Mouse (Mus musculus) MEL (cell line): Measurements from ENCODE around the gene Duox2. TPM values are rescaled to one million over a fixed set of nuclear protein-coding genes. Genes with fewer than 3 reads are reported as not detected.

Experiments
- DNase-seq: peaks from one replicate; pipeline ENCODE4 v3.0.0; 2011; ENCODE audit warnings: low read depth, low spot score
- H3K27ac ChIP-seq: 2 replicates; pipeline ENCODE4 v1.5.1; 2012; ENCODE audit warnings: low read depth, mild to moderate bottlenecking, control low read depth, low read length, moderate library complexity; ENCODE audit not compliant: control insufficient read depth
- H3K27me3 ChIP-seq, 2 experiments: fragments of 150-350 bp in 1 of 2; sonication (generic) in 1 of 2; 2 replicates each; pipeline ENCODE4 v1.6.1; 2012; ENCODE audit warnings: low read length in 2 of 2, mild to moderate bottlenecking in 2 of 2, improper control_type of control experiment in 1 of 2, moderate library complexity in 1 of 2; ENCODE audit not compliant: insufficient read depth in 2 of 2, control insufficient read depth in 1 of 2
- H3K36me3 ChIP-seq, 2 experiments: 2 replicates each; pipeline ENCODE4 v1.6.1; 2012 to 2014; ENCODE audit warnings: low read length in 2 of 2, improper control_type of control experiment in 1 of 2, inconsistent platforms in 1 of 2, mild to moderate bottlenecking in 1 of 2; ENCODE audit not compliant: insufficient read depth in 2 of 2, control insufficient read depth in 1 of 2
- H3K4me1 ChIP-seq, 2 experiments: fragments of 150-350 bp in 1 of 2; sonication (generic) in 1 of 2; 2 replicates each; pipeline ENCODE4 v1.6.1; 2012; ENCODE audit warnings: low read length in 2 of 2, improper control_type of control experiment in 1 of 2, mild to moderate bottlenecking in 1 of 2; ENCODE audit not compliant: insufficient read depth in 2 of 2, control insufficient read depth in 1 of 2
- H3K4me3 ChIP-seq, 2 experiments: fragments of 150-350 bp in 1 of 2; sonication (generic) in 1 of 2; 2 replicates each; pipeline ENCODE4 v1.5.1; 2012; ENCODE audit warnings: low read depth in 2 of 2, low read length in 2 of 2, mild to moderate bottlenecking in 2 of 2, moderate library complexity in 2 of 2, control low read depth in 1 of 2, improper control_type of control experiment in 1 of 2; ENCODE audit not compliant: control insufficient read depth in 1 of 2, insufficient read depth in 1 of 2
- H3K79me2 ChIP-seq: 2 replicates; pipeline ENCODE4 v1.6.1; 2012; ENCODE audit warnings: mild to moderate bottlenecking, low read length, moderate library complexity; ENCODE audit not compliant: control insufficient read depth, poor library complexity, insufficient read depth
- H3K9ac ChIP-seq: 2 replicates; pipeline ENCODE4 v1.6.1; 2012; ENCODE audit warnings: low read depth, mild to moderate bottlenecking, control low read depth, low read length, moderate library complexity; ENCODE audit not compliant: control insufficient read depth, poor library complexity, severe bottlenecking
- H3K9me3 ChIP-seq: fragments of 150-350 bp; sonication (generic); replicated peaks from 2 replicates; pipeline ENCODE4 v1.6.1; 2012; ENCODE audit warnings: mild to moderate bottlenecking, low read length, improper control_type of control experiment, moderate library complexity; ENCODE audit not compliant: insufficient read depth
- BHLHE40 ChIP-seq: IDR thresholded peaks from 2 replicates; pipeline ENCODE4 v1.6.1; 2012; ENCODE audit warnings: low read depth, mild to moderate bottlenecking, inconsistent platforms, low read length, improper control_type of control experiment, borderline replicate concordance
- CHD1 ChIP-seq: IDR thresholded peaks from 2 replicates; pipeline ENCODE4 v1.6.1; 2012; ENCODE audit warnings: low read depth, mild to moderate bottlenecking, inconsistent platforms, low read length, improper control_type of control experiment
- CHD2 ChIP-seq: IDR thresholded peaks from 2 replicates; pipeline ENCODE4 v1.6.1; 2011; ENCODE audit warnings: low read length, improper control_type of control experiment
- CTCF ChIP-seq, 3 experiments: IDR thresholded peaks in 2 of 3; conservative IDR thresholded peaks in 1 of 3; 2 replicates each; pipeline ENCODE4 v1.5.1; 2011 to 2012; ENCODE audit warnings: low read length in 3 of 3, low read depth in 2 of 3, mild to moderate bottlenecking in 2 of 3, improper control_type of control experiment in 1 of 3, inconsistent platforms in 1 of 3, mixed read lengths in 1 of 3, moderate library complexity in 1 of 3; ENCODE audit not compliant: control insufficient read depth in 1 of 3, insufficient read depth in 1 of 3, poor library complexity in 1 of 3, severe bottlenecking in 1 of 3
- E2F4 ChIP-seq: IDR thresholded peaks from 2 replicates; pipeline ENCODE4 v1.6.1; 2011; ENCODE audit warnings: low read depth, low read length, improper control_type of control experiment, borderline replicate concordance
- EP300 ChIP-seq, 2 experiments: IDR thresholded peaks; 2 replicates each; pipeline ENCODE4 v1.6.1; 2011; ENCODE audit warnings: improper control_type of control experiment in 2 of 2, low read length in 2 of 2, low read depth in 1 of 2, mild to moderate bottlenecking in 1 of 2
- ETS1 ChIP-seq: IDR thresholded peaks from 2 replicates; pipeline ENCODE4 v1.6.1; 2012; ENCODE audit warnings: low read depth, mild to moderate bottlenecking, inconsistent platforms, low read length, improper control_type of control experiment, moderate library complexity
- GABPA ChIP-seq: IDR thresholded peaks from 2 replicates; pipeline ENCODE4 v1.6.1; 2012; ENCODE audit warnings: low read depth, mild to moderate bottlenecking, inconsistent platforms, low read length, improper control_type of control experiment, moderate library complexity
- GATA1 ChIP-seq: IDR thresholded peaks from 2 replicates; pipeline ENCODE4 v1.6.1; 2011; ENCODE audit warnings: low read depth, low read length, improper control_type of control experiment
- HCFC1 ChIP-seq: IDR thresholded peaks from 2 replicates; pipeline ENCODE4 v1.6.1; 2012; ENCODE audit warnings: low read depth, mild to moderate bottlenecking, inconsistent platforms, low read length, improper control_type of control experiment, moderate library complexity
- KAT2A ChIP-seq: conservative IDR thresholded peaks from 2 replicates; pipeline ENCODE4 v1.6.1; 2012; ENCODE audit warnings: low read depth, low read length, improper control_type of control experiment, inconsistent platforms
- MAFK ChIP-seq: IDR thresholded peaks from 2 replicates; pipeline ENCODE4 v1.6.1; 2011; ENCODE audit warnings: low read depth, mild to moderate bottlenecking, low read length, improper control_type of control experiment, borderline replicate concordance
- MAZ ChIP-seq: IDR thresholded peaks from 2 replicates; pipeline ENCODE4 v1.6.1; 2012; ENCODE audit warnings: low read depth, mild to moderate bottlenecking, inconsistent platforms, low read length, improper control_type of control experiment
- MEF2A ChIP-seq: IDR thresholded peaks from 2 replicates; pipeline ENCODE4 v1.6.1; 2014; ENCODE audit warnings: low read depth, mild to moderate bottlenecking, inconsistent platforms, low read length, improper control_type of control experiment; ENCODE audit not compliant: poor library complexity, insufficient replicate concordance, severe bottlenecking; ENCODE audit errors: extremely low read depth
- MXI1 ChIP-seq: IDR thresholded peaks from 2 replicates; pipeline ENCODE4 v1.6.1; 2011; ENCODE audit warnings: mild to moderate bottlenecking, low read depth, low read length, improper control_type of control experiment
- MYB ChIP-seq: IDR thresholded peaks from 2 replicates; pipeline ENCODE4 v1.6.1; 2011; ENCODE audit warnings: mild to moderate bottlenecking, low read depth, low read length, improper control_type of control experiment
- NELFE ChIP-seq: IDR thresholded peaks from 2 replicates; pipeline ENCODE4 v1.6.1; 2011; ENCODE audit warnings: low read depth, low read length, improper control_type of control experiment
- NRF1 ChIP-seq: IDR thresholded peaks from 2 replicates; pipeline ENCODE4 v1.6.1; 2014; ENCODE audit warnings: low read depth, mild to moderate bottlenecking, inconsistent platforms, low read length, improper control_type of control experiment, moderate library complexity; ENCODE audit not compliant: poor library complexity, insufficient read depth, severe bottlenecking
- POLR2A ChIP-seq, 2 experiments: IDR thresholded peaks; 2 replicates each; pipeline ENCODE4 v1.6.1; 2011 to 2012; ENCODE audit warnings: low read length in 2 of 2, mild to moderate bottlenecking in 2 of 2, control low read depth in 1 of 2, improper control_type of control experiment in 1 of 2, low read depth in 1 of 2, moderate library complexity in 1 of 2; ENCODE audit not compliant: control insufficient read depth in 1 of 2, insufficient read depth in 1 of 2, poor library complexity in 1 of 2
- POLR2AphosphoS2 ChIP-seq: IDR thresholded peaks from 2 replicates; pipeline ENCODE4 v1.6.1; 2011; ENCODE audit warnings: low read length, improper control_type of control experiment
- RAD21 ChIP-seq: IDR thresholded peaks from 2 replicates; pipeline ENCODE4 v1.6.1; 2011; ENCODE audit warnings: mild to moderate bottlenecking, low read depth, low read length, improper control_type of control experiment
- RCOR1 ChIP-seq: IDR thresholded peaks from 2 replicates; pipeline ENCODE4 v1.6.1; 2012; ENCODE audit warnings: low read depth, mild to moderate bottlenecking, inconsistent platforms, low read length, improper control_type of control experiment
- USF1 ChIP-seq: IDR thresholded peaks from 2 replicates; pipeline ENCODE4 v1.6.1; 2014; ENCODE audit warnings: low read depth, mild to moderate bottlenecking, inconsistent platforms, low read length, improper control_type of control experiment, moderate library complexity
- ZC3H11A ChIP-seq: IDR thresholded peaks from 2 replicates; pipeline ENCODE4 v1.6.1; 2012; ENCODE audit warnings: low read depth, mild to moderate bottlenecking, inconsistent platforms, low read length, improper control_type of control experiment
- ZKSCAN1 ChIP-seq: IDR thresholded peaks from 2 replicates; pipeline ENCODE4 v1.6.1; 2012; ENCODE audit warnings: low read depth, mild to moderate bottlenecking, inconsistent platforms, low read length, improper control_type of control experiment, moderate library complexity
- ZNF384 ChIP-seq: IDR thresholded peaks from 2 replicates; pipeline ENCODE4 v1.6.1; 2012; ENCODE audit warnings: low read depth, mild to moderate bottlenecking, inconsistent platforms, low read length, improper control_type of control experiment
- polyA plus RNA-seq, 2 experiments: library from polyadenylated mRNA; stranded (reverse) in 1 of 2; unstranded in 1 of 2; fragments of >175 nt in 1 of 2; fragments of >200 nt in 1 of 2; gene quantifications; 2 replicates each; pipeline versions ENCODE4 v1.2.1 to v1.2.4; 2012; ENCODE audit warnings: low replicate concordance in 2 of 2, low read depth in 1 of 2; ENCODE audit not compliant: insufficient read length in 2 of 2, insufficient read depth in 1 of 2, missing spikeins in 1 of 2
- total RNA-seq: library from RNA; depleted of rRNA; stranded (reverse); fragments of 300-350 nt; gene quantifications from 2 replicates; pipeline ENCODE4 v1.2.3, GENCODE M21; 2012

The Duox2 gene
- total and polyA plus RNA-seq, 3 experiments = not detected

GRCm38 (mm10) chr2:122313536-122313935, 15.3 kb upstream of the Duox2 start, which contains the start of gene Duoxa1:
Gene Duoxa1, minus strand, starts transcription at chr2:122313730.
- 0 out of 4 replicates have a peak, but pooled peaks cover 0 to 2% of the 10 kb centered on the region in 2 experiments for H3K4me1 ChIP-seq
- no peak for DNase-seq
- no peaks in the 10 kb centered on the region for H3K79me2 ChIP-seq
- no peak within 1 kb of the TSS for H3K4me3 ChIP-seq
- H3K9me3 ChIP-seq = no peaks in the 10 kb centered on the region; the same call in 1 of the 2 replicates
- peaks cover 1 to 2% of the 10 kb centered on the region in 2 experiments; a peak in 1 of 4 replicates for H3K27me3 ChIP-seq
- H3K9ac ChIP-seq = no peak within 1 kb of the TSS
- TF ChIP-seq ZC3H11A = no peak
- TF ChIP-seq MYB = no peak
- TF ChIP-seq ZKSCAN1 = no peak
- TF ChIP-seq E2F4 = no peak
- TF ChIP-seq CHD1 = no peak
- TF ChIP-seq ZNF384 = no peak
- TF ChIP-seq MXI1 = no peak
- TF ChIP-seq POLR2A (IDR thresholded peaks at IDR 0.05; ENCODE audit: control insufficient read depth in 1 of 2, insufficient read depth in 1 of 2, low read depth in 1 of 2, low read length in 2 of 2, poor library complexity in 1 of 2) = no peak
- no peak for TF ChIP-seq MAFK
- no peak for TF ChIP-seq NELFE
- no peak for TF ChIP-seq GATA1
- TF ChIP-seq RCOR1 = no peak
- no peak for TF ChIP-seq POLR2AphosphoS2
- TF ChIP-seq MAZ = no peak
- TF ChIP-seq MEF2A = no peak
- no peak for TF ChIP-seq NRF1
- TF ChIP-seq HCFC1 = no peak
- TF ChIP-seq KAT2A = no peak
- no peak for TF ChIP-seq USF1
- TF ChIP-seq CHD2 = no peak
- no peak within 1 kb of the TSS for H3K27ac ChIP-seq
- no peaks in the 10 kb centered on the region for H3K36me3 ChIP-seq

- no peak overlapping the region for H3K9ac ChIP-seq
- TF ChIP-seq EP300 (IDR thresholded peaks at IDR 0.05; ENCODE audit: low read depth in 1 of 2, low read length in 2 of 2) (no peak), BHLHE40 (no peak), ZNF384 (peak; percentile 65), GABPA (no peak), CTCF (IDR thresholded peaks at IDR 0.05 in 2 of 3, conservative IDR thresholded peaks at IDR 0.05 in 1 of 3; ENCODE audit: control insufficient read depth in 1 of 3, insufficient read depth in 1 of 3, low read depth in 2 of 3, low read length in 3 of 3, poor library complexity in 1 of 3, severe bottlenecking in 1 of 3) (peak; percentile 62 to 78 (median 72)), POLR2A (IDR thresholded peaks at IDR 0.05; ENCODE audit: control insufficient read depth in 1 of 2, insufficient read depth in 1 of 2, low read depth in 1 of 2, low read length in 2 of 2, poor library complexity in 1 of 2) (no peak), KAT2A (no peak), ETS1 (no peak), RAD21 (no peak), MXI1 (no peak)
- TF ChIP-seq, all 39 proteins: peak for 2
- no peak overlapping the region for H3K4me3 ChIP-seq
- H3K4me1 ChIP-seq = 0 out of 4 replicates have a peak, but pooled peaks cover 0 to 2% of the 10 kb centered on the region in 2 experiments
- DNase-seq = peak; percentile 71
- H3K36me3 ChIP-seq = no peaks in the 10 kb centered on the region
- no peaks in the 10 kb centered on the region; the same call in 1 of the 2 replicates for H3K9me3 ChIP-seq
- H3K79me2 ChIP-seq = no peaks in the 10 kb centered on the region
- no peak overlapping the region for H3K27ac ChIP-seq
- H3K27me3 ChIP-seq = peaks cover 1 to 2% of the 10 kb centered on the region in 2 experiments; a peak in 1 of 4 replicates
Measured at GRCm38 (mm10) chr2:122312722-122313417, 14.6 kb upstream of the Duox2 start.
